In genomic region chr12:81484727-81485191, GRCm38 (mm10) we compare ENCODE assay signal across 1 mouse cellular context.
TF ChIP-seq lines count a peak whose summit lies in the region.

Gene Cox16 (minus strand): TSS chr12:81485127.

TF ChIP-seq in MEL, 35 proteins besides CTCF, POLR2A, EP300 and RAD21 (continued from another document):
- TF ChIP-seq BHLHE40 (IDR thresholded peaks at IDR 0.05; ENCODE audit: borderline replicate concordance, low read depth, low read length) (no peak), MYC (IDR thresholded peaks at IDR 0.05; ENCODE audit: low read depth, low read length) (peak; percentile 86), KAT2A (conservative IDR thresholded peaks at IDR 0.05; ENCODE audit: low read depth, low read length) (peak; percentile 61; the same call in 1 of the 2 replicates), E2F4 (IDR thresholded peaks at IDR 0.05; ENCODE audit: borderline replicate concordance, low read depth, low read length) (no peak)
